Mouse (Mus musculus) mesoderm, embryonic 11.5 days (tissue): Measurements from ENCODE around the gene Chn1.
"Not testable (repeated sequence)": the region's sequence is repeated elsewhere in the genome, so short reads cannot be mapped to it uniquely, and the experiment has no call there.

ENCODE experiments used
- DNase-seq: peaks from one replicate; pipeline ENCODE4 v3.0.0-alpha.2; 2012; ENCODE audit warnings: low read depth, low spot score

Chn1 gene

GRCm38 (mm10) chr2:73774786-73775682 lies at the start of gene Chn1:
Gene Chn1 (minus strand): TSS chr2:73775346.
- DNase-seq, result peak; percentile 88

GRCm38 (mm10) chr2:73818742-73819141 lies 43.6 kb upstream of the Chn1 start:
- DNase-seq, result no peak

- no peak for DNase-seq
Observed at GRCm38 (mm10) chr2:73807609-73808008, 32.5 kb upstream of the Chn1 start.

- DNase-seq, result not testable (repeated sequence)
Observed at GRCm38 (mm10) chr2:73800127-73800526, 25.0 kb upstream of the Chn1 start.

GRCm38 (mm10) chr2:73798786-73799185 lies 23.6 kb upstream of the Chn1 start:
- no peak for DNase-seq

GRCm38 (mm10) chr2:73798136-73798535 lies 23.0 kb upstream of the Chn1 start:
- no peak for DNase-seq

GRCm38 (mm10) chr2:73791846-73792630 lies 16.9 kb upstream of the Chn1 start:
- peak; percentile 37 for DNase-seq

- no peak for DNase-seq
Observed at GRCm38 (mm10) chr2:73790332-73790731, 15.2 kb upstream of the Chn1 start.

- DNase-seq, result no peak
Observed at GRCm38 (mm10) chr2:73788395-73788794, 13.2 kb upstream of the Chn1 start.

GRCm38 (mm10) chr2:73782371-73782905 lies 7.3 kb upstream of the Chn1 start:
- no peak for DNase-seq

GRCm38 (mm10) chr2:73780321-73781010 lies 5.3 kb upstream of the Chn1 start:
- DNase-seq, result no peak

- DNase-seq, result no peak
Observed at GRCm38 (mm10) chr2:73779796-73780195, 4.7 kb upstream of the Chn1 start.

GRCm38 (mm10) chr2:73779016-73779595 lies 4.0 kb upstream of the Chn1 start:
- DNase-seq, result no peak

- no peak for DNase-seq
Observed at GRCm38 (mm10) chr2:73776936-73777335, 1.8 kb upstream of the Chn1 start.

- no peak for DNase-seq
Observed at GRCm38 (mm10) chr2:73775683-73776310, 651 bp upstream of the Chn1 start.

- no peak for DNase-seq
Observed at GRCm38 (mm10) chr2:73772945-73773344, 2.2 kb downstream of the Chn1 start.

- no peak for DNase-seq
Observed at GRCm38 (mm10) chr2:73768669-73769068, 6.5 kb downstream of the Chn1 start.

GRCm38 (mm10) chr2:73763541-73763940 lies 11.6 kb downstream of the Chn1 start:
- DNase-seq, result no peak

GRCm38 (mm10) chr2:73759899-73760298 lies 15.2 kb downstream of the Chn1 start:
- DNase-seq, result no peak

- DNase-seq, result no peak
Observed at GRCm38 (mm10) chr2:73759027-73759426, 16.1 kb downstream of the Chn1 start.

GRCm38 (mm10) chr2:73747297-73747696 lies 27.8 kb downstream of the Chn1 start:
- no peak for DNase-seq
